Mouse (Mus musculus) bone marrow, adult 2 months (tissue): Measurements from ENCODE around the gene Olfr1206. TPM values are rescaled to one million over a fixed set of nuclear protein-coding genes. Genes with fewer than 3 reads are reported as not detected.

ENCODE experiments used
- H3K27ac ChIP-seq: fragments of 200-500 bp; 2 replicates; pipeline ENCODE4 v1.5.1; 2012; ENCODE audit warnings: low read depth, mild to moderate bottlenecking, control low read depth, inconsistent platforms, low read length; ENCODE audit not compliant: control insufficient read depth, poor library complexity, insufficient read depth
- H3K4me1 ChIP-seq: fragments of 200-500 bp; 2 replicates; pipeline ENCODE4 v1.6.1; 2011; ENCODE audit warnings: low read length; ENCODE audit not compliant: control insufficient read depth, insufficient read depth
- H3K4me3 ChIP-seq: fragments of 200-500 bp; replicated peaks from 2 replicates; pipeline ENCODE3; 2011; ENCODE audit warnings: mild to moderate bottlenecking, low read depth, low read length, control low read depth; ENCODE audit not compliant: control insufficient read depth
- CTCF ChIP-seq: fragments of 200-500 bp; IDR thresholded peaks from 2 replicates; pipeline ENCODE4 v1.5.1; 2011; ENCODE audit warnings: low read length, control low read depth; ENCODE audit not compliant: control insufficient read depth, insufficient read depth
- POLR2A ChIP-seq: fragments of 200-500 bp; IDR thresholded peaks from 2 replicates; pipeline ENCODE4 v1.6.1; 2011; ENCODE audit warnings: low read depth, mild to moderate bottlenecking, control low read depth, low read length, borderline replicate concordance; ENCODE audit not compliant: control insufficient read depth
- WGBS: fragments of 180-500 bp; shearing (Covaris S2); methylation state at CpG from one replicate; pipeline ENCODE4 v1.1.7; 2018; 5-methylcytosine and 5-hydroxymethylcytosine counted together
- polyA plus RNA-seq: library from polyadenylated mRNA; stranded (reverse); fragments of >200 nt; gene quantifications from 2 replicates; pipeline ENCODE4 v1.2.4, GENCODE M21; 2011; ENCODE audit warnings: low replicate concordance; ENCODE audit not compliant: missing spikeins, insufficient read depth, insufficient read length

Gene Olfr1206
- polyA plus RNA-seq = not detected in 2 replicates

DNA sequence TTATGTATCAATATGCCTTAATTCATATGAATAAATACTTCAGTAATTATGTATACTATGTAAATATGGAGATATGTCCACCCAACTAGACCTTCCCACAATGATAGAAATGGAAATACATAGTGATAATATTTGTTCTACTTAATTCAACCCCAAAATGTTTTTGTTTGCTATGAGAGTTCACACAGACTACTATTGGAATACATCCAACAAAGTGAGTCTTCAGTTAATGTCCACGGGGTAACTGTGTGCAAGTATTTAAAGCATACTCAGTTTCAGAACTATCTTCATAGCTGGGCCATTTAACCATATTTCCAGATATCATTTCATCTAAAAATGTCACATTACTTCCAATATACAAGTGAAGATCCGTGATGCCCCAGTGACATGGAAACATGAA, at the start of gene Olfr1206:
TSS of gene Olfr1206 (plus strand) at position 301 of the 400 bp plus-strand sequence.
- Histone ChIP-seq H3K4me3 (no peak within 1 kb of the TSS), H3K27ac (no peak within 1 kb of the TSS), H3K4me1 (no peaks in the 10 kb centered on the region)
- 70% methylated on average over 2 of the region's 2 CpGs for whole genome bisulfite sequencing
- TF ChIP-seq POLR2A (no peak), CTCF (no peak)

DNA sequence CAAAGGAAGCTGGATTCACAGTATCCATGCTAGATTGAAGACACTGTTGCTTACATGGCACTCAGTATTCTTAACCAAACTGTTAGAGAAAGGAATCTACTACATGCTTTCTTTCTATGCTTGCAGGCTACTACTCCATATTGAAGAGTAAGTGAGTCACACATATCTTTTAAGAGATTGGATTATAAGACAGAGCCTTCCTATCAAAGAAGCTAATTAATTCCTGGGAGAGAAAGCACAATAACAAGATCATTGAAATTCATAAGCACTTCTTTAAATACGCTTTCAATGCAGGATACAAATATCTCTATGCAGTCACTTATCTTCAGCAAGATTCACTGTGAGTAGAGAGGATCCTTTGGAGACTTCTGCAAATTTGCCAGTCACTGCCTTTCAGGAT, 48.8 kb upstream of the Olfr1206 start, which contains the start of gene Olfr1202:
TSS of gene Olfr1202 (plus strand) at position 301 of the 400 bp plus-strand sequence.
- no peaks in the 10 kb centered on the region for H3K4me1 ChIP-seq
- WGBS = 58% methylated on average over 1 of the region's 1 CpGs
- no peak within 1 kb of the TSS for H3K27ac ChIP-seq
- H3K4me3 ChIP-seq = no peak within 1 kb of the TSS
- TF ChIP-seq CTCF = no peak
- TF ChIP-seq POLR2A = no peak

DNA sequence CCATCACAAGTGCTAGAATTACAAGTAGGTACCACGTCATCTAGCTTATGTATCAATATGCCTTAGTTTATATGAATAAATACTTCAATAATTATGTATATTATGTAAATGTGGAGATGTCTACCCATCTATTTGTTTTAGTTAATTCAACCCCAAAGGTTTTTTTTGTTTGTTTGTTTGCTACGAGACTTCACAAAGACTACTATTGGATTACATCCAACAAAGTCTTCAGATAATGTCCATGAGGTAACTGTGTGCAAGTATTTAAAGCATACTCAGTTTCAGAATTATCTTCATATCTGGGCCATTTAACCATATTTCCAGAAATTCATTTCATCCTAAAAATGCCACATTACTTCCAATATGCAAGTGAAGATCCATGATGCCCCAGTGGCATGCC, 33.6 kb upstream of the Olfr1206 start, which contains the start of gene Olfr1205:
TSS of gene Olfr1205 (plus strand) at position 301 of the 400 bp plus-strand sequence.
- Histone ChIP-seq H3K4me1 (no peaks in the 10 kb centered on the region), H3K4me3 (no peak within 1 kb of the TSS), H3K27ac (no peak within 1 kb of the TSS)
- WGBS = 77% methylated on average over 2 of the region's 2 CpGs
- TF ChIP-seq CTCF = no peak
- no peak for TF ChIP-seq POLR2A

DNA sequence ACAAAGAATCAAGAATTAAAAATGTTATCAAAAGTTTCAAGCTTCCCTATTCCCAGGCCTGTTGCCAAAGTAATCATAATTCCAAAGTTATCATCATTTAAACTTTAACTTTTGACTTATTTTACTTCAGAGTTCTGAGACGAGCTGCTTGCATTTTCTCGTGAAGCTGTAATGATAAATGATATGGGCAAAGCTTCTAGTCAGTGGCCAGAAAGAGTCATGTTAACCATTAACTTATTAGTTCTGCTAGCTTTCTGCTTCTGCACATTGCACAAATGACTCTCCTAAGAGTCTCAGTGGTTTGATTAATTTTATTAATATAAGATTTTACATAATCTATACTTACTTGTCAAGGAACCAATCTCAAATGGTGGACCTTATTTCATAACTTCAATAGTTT, 24.6 kb upstream of the Olfr1206 start:
- no peak overlapping the region for H3K4me3 ChIP-seq
- no peak overlapping the region for H3K27ac ChIP-seq
- H3K4me1 ChIP-seq = no peaks in the 10 kb centered on the region
- TF ChIP-seq POLR2A = no peak
- no peak for TF ChIP-seq CTCF
- WGBS = 82% methylated on average over 2 of the region's 2 CpGs

DNA sequence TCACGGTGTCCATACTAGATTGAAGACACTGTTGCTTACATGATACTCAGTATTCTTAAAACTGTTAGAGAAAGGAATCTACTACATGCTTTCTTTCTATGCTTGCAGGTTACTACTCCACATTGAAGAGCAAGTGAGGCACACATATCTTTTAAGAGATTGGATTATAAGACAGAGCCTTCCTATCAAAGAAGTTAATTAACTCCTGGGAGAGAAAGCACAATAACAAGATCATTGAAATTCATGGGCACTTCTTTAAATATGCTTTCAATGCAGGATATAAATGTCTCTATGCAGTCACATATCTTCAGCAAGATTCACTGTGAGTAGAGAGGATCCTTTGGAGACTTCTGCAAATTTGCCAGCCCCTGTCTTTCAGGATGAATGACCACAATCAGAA, 14.0 kb upstream of the Olfr1206 start, which contains the start of gene Olfr1204:
TSS of gene Olfr1204 (plus strand) at position 301 of the 400 bp plus-strand sequence.
- TF ChIP-seq POLR2A = no peak
- TF ChIP-seq CTCF = no peak
- no peaks in the 10 kb centered on the region for H3K4me1 ChIP-seq
- no peak within 1 kb of the TSS for H3K27ac ChIP-seq
- 72% methylated on average over 1 of the region's 1 CpGs for WGBS
- H3K4me3 ChIP-seq = no peak within 1 kb of the TSS

DNA sequence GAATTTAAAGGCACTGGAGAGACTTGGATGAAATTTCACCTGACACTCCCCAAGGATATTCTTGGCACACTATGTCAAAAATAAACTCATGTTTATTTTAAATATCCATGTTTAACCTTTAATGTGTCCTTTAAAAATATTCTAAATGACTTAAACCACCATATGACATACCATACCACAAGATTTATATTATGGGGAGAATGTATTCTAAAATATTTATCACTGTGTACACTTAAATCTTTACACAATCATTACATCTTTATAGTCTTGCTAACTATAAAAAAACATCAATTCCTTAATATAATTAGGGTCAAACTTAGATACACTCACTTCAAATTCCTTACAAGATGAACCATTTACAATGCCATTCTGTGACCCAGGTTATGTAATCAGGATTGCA, 39.2 kb downstream of the Olfr1206 start, which contains the start of gene Olfr1208:
TSS of gene Olfr1208 (minus strand) at position 101 of the 400 bp plus-strand sequence.
- TF ChIP-seq CTCF (no peak), POLR2A (no peak)
- Histone ChIP-seq H3K4me1 (no peaks in the 10 kb centered on the region), H3K27ac (no peak within 1 kb of the TSS), H3K4me3 (no peak within 1 kb of the TSS)

DNA sequence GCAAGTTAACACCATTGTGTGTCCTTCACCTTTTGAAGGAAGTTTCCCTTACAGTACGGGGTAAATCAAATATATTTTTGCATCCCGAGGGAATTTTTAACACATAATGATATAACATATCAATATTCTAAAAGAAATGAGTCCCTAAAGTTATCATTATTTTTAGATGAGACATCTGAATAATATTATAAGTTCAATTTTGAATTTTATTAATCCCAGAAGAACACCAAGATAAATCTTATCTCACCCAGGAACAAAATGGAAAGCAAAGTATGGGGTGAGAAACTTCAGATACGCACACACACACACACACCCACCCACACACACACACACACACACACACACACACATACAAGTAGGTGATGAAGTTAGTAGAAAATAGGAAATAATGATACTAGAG, 52.0 kb downstream of the Olfr1206 start, which contains the start of gene Olfr1209:
TSS of gene Olfr1209 (minus strand) at position 101 of the 400 bp plus-strand sequence.
- no peak for TF ChIP-seq CTCF
- no peak for TF ChIP-seq POLR2A
- H3K4me1 ChIP-seq = no peaks in the 10 kb centered on the region
- H3K27ac ChIP-seq = no peak within 1 kb of the TSS
- H3K4me3 ChIP-seq = no peak within 1 kb of the TSS
- 80% methylated on average over 3 of the region's 3 CpGs for WGBS

Other genes with a start within 250 kb of the Olfr1206 start
- gene Olfr1191-ps1, start 222.7 kb upstream of the Olfr1206 start, polyA plus RNA-seq = 0.16 and 1.7 TPM in 2 replicates
- gene Olfr1192-ps1, start 214.7 kb upstream of the Olfr1206 start, polyA plus RNA-seq = 0.29 TPM in 1 of 2 replicates, not detected in the other
- not detected in 2 replicates for gene Olfr1193, start 187.6 kb upstream of the Olfr1206 start, polyA plus RNA-seq
- not detected in 2 replicates for gene Olfr1195, start 174.0 kb upstream of the Olfr1206 start, polyA plus RNA-seq
- gene Olfr1196, start 158.6 kb upstream of the Olfr1206 start, polyA plus RNA-seq = not detected in 2 replicates
- gene Olfr1197, start 130.9 kb upstream of the Olfr1206 start, polyA plus RNA-seq = not detected in 2 replicates
- gene Olfr1198, start 111.9 kb upstream of the Olfr1206 start, polyA plus RNA-seq = 0.87 TPM in 1 of 2 replicates, not detected in the other
- gene Olfr1199, start 102.8 kb upstream of the Olfr1206 start, polyA plus RNA-seq = 0.63 TPM in 1 of 2 replicates, not detected in the other
- not detected in 2 replicates for gene Olfr1200, start 92.7 kb upstream of the Olfr1206 start, polyA plus RNA-seq
- gene Olfr1201, start 70.2 kb upstream of the Olfr1206 start, polyA plus RNA-seq = not detected in 2 replicates
- gene Olfr1202, start 48.7 kb upstream of the Olfr1206 start, polyA plus RNA-seq = not detected in 2 replicates
- not detected in 2 replicates for gene Olfr1205, start 33.5 kb upstream of the Olfr1206 start, polyA plus RNA-seq
- not detected in 2 replicates for gene Olfr1204, start 13.9 kb upstream of the Olfr1206 start, polyA plus RNA-seq
- gene Olfr1208, start 39.1 kb downstream of the Olfr1206 start, polyA plus RNA-seq = not detected in 2 replicates
- not detected in 2 replicates for gene Olfr1209, start 51.9 kb downstream of the Olfr1206 start, polyA plus RNA-seq
- not detected in 2 replicates for gene Olfr1211, start 74.9 kb downstream of the Olfr1206 start, polyA plus RNA-seq
- gene Olfr1212, start 90.7 kb downstream of the Olfr1206 start, polyA plus RNA-seq = not detected in 2 replicates
- not detected in 2 replicates for gene Gm13762, start 117.0 kb downstream of the Olfr1206 start, polyA plus RNA-seq
- gene Olfr1214, start 129.4 kb downstream of the Olfr1206 start, polyA plus RNA-seq = not detected in 2 replicates
- not detected in 2 replicates for gene Olfr1215, start 143.7 kb downstream of the Olfr1206 start, polyA plus RNA-seq
- gene Olfr1216, start 155.1 kb downstream of the Olfr1206 start, polyA plus RNA-seq = not detected in 2 replicates
- not detected in 2 replicates for gene Olfr1217, start 168.8 kb downstream of the Olfr1206 start, polyA plus RNA-seq
- not detected in 2 replicates for gene Olfr1218, start 198.0 kb downstream of the Olfr1206 start, polyA plus RNA-seq
- 0.27 TPM in 1 of 2 replicates, not detected in the other for gene Olfr1219, start 220.3 kb downstream of the Olfr1206 start, polyA plus RNA-seq
- gene Olfr1220, start 243.6 kb downstream of the Olfr1206 start, polyA plus RNA-seq = not detected in 2 replicates